Mouse (Mus musculus) CH12.LX (cell line): ENCODE results near the gene Denr. TPM values are rescaled to one million over a fixed set of nuclear protein-coding genes. Genes with fewer than 3 reads are reported as not detected.

Experiments used
- DNase-seq: peaks from one replicate; pipeline ENCODE4 v3.0.0-alpha.2; 2013; ENCODE audit errors: extremely low read depth
- H3K27ac ChIP-seq: 2 replicates; pipeline ENCODE4 v1.5.1; 2012; ENCODE audit warnings: low read depth, mild to moderate bottlenecking, control low read depth, moderate library complexity; ENCODE audit not compliant: insufficient read depth
- H3K27me3 ChIP-seq: replicated peaks from 2 replicates; pipeline ENCODE3; 2012; ENCODE audit warnings: inconsistent platforms
- H3K36me3 ChIP-seq, 2 experiments: replicated peaks in 1 of 2; 2 replicates each; pipeline versions ENCODE3 to v1.6.1; 2012; ENCODE audit warnings: inconsistent platforms in 1 of 2, low read length in 1 of 2, mild to moderate bottlenecking in 1 of 2, mixed read lengths in 1 of 2, moderate library complexity in 1 of 2; ENCODE audit not compliant: control insufficient read depth in 1 of 2, insufficient read depth in 1 of 2
- H3K4me1 ChIP-seq, 2 experiments: 2 replicates each; pipeline ENCODE4 v1.6.1; 2012; ENCODE audit warnings: inconsistent platforms in 1 of 2, moderate library complexity in 1 of 2; ENCODE audit not compliant: insufficient read depth in 2 of 2, control insufficient read depth in 1 of 2
- H3K4me2 ChIP-seq: 2 replicates; pipeline ENCODE4 v1.6.1; 2012; ENCODE audit warnings: low read depth, mild to moderate bottlenecking, control low read depth; ENCODE audit not compliant: poor library complexity, insufficient read depth, severe bottlenecking
- H3K4me3 ChIP-seq, 3 experiments: fragments of 150-350 bp in 1 of 3; sonication (generic) in 1 of 3; replicated peaks in 1 of 3; 2 replicates each; pipeline versions ENCODE3 to v1.5.1; 2011 to 2012; ENCODE audit warnings: low read depth in 2 of 3, low read length in 2 of 3, mild to moderate bottlenecking in 2 of 3, moderate library complexity in 2 of 3, control low read depth in 1 of 3, improper control_type of control experiment in 1 of 3, inconsistent platforms in 1 of 3, mixed read lengths in 1 of 3; ENCODE audit not compliant: poor library complexity in 1 of 3
- H3K79me2 ChIP-seq: replicated peaks from 2 replicates; pipeline ENCODE4 v1.6.1; 2012; ENCODE audit warnings: mild to moderate bottlenecking, moderate library complexity; ENCODE audit not compliant: control insufficient read depth, poor library complexity, insufficient read depth, severe bottlenecking; ENCODE audit errors: extremely low read depth
- H3K9ac ChIP-seq: 2 replicates; pipeline ENCODE4 v1.6.1; 2012; ENCODE audit warnings: low read depth, mild to moderate bottlenecking, control low read depth, moderate library complexity; ENCODE audit not compliant: insufficient read depth
- H3K9me3 ChIP-seq: replicated peaks from 2 replicates; pipeline ENCODE3; 2012; ENCODE audit warnings: low read length, inconsistent platforms, mixed read lengths
- BHLHE40 ChIP-seq: IDR thresholded peaks from 2 replicates; pipeline ENCODE4 v1.6.1; 2011; ENCODE audit warnings: mild to moderate bottlenecking, low read depth, low read length, improper control_type of control experiment
- CTCF ChIP-seq, 2 experiments: IDR thresholded peaks in 1 of 2; conservative IDR thresholded peaks in 1 of 2; 2 replicates each; pipeline ENCODE4 v1.5.1; 2011 to 2012; ENCODE audit warnings: low read depth in 2 of 2, low read length in 2 of 2, improper control_type of control experiment in 1 of 2, inconsistent platforms in 1 of 2, mild to moderate bottlenecking in 1 of 2, moderate library complexity in 1 of 2
- ELF1 ChIP-seq: IDR thresholded peaks from 2 replicates; pipeline ENCODE4 v1.6.1; 2014; ENCODE audit warnings: low read depth, mild to moderate bottlenecking, inconsistent platforms, low read length, improper control_type of control experiment
- MXI1 ChIP-seq: IDR thresholded peaks from 2 replicates; pipeline ENCODE4 v1.6.1; 2011; ENCODE audit warnings: mild to moderate bottlenecking, low read depth, low read length, improper control_type of control experiment
- MYC ChIP-seq: IDR thresholded peaks from 2 replicates; pipeline ENCODE4 v1.6.1; 2011; ENCODE audit warnings: low read depth, mild to moderate bottlenecking, improper control_type of control experiment, low read length
- NRF1 ChIP-seq: IDR thresholded peaks from 2 replicates; pipeline ENCODE4 v1.6.1; 2014; ENCODE audit warnings: low read depth, mild to moderate bottlenecking, inconsistent platforms, low read length, improper control_type of control experiment, moderate library complexity
- POLR2A ChIP-seq: IDR thresholded peaks from 2 replicates; pipeline ENCODE4 v1.6.1; 2011; ENCODE audit warnings: low read depth, mild to moderate bottlenecking, improper control_type of control experiment, low read length
- RAD21 ChIP-seq: IDR thresholded peaks from 2 replicates; pipeline ENCODE4 v1.6.1; 2011; ENCODE audit warnings: low read depth, mild to moderate bottlenecking, low read length, improper control_type of control experiment, moderate library complexity
- SMC3 ChIP-seq: IDR thresholded peaks from 2 replicates; pipeline ENCODE4 v1.6.1; 2011; ENCODE audit warnings: low read depth, low read length, improper control_type of control experiment
- TCF12 ChIP-seq: IDR thresholded peaks from 2 replicates; pipeline ENCODE4 v1.6.1; 2014; ENCODE audit warnings: low read depth, mild to moderate bottlenecking, inconsistent platforms, low read length, improper control_type of control experiment
- UBTF ChIP-seq: IDR thresholded peaks from 2 replicates; pipeline ENCODE4 v1.6.1; 2012; ENCODE audit warnings: low read depth, mild to moderate bottlenecking, inconsistent platforms, low read length, improper control_type of control experiment, moderate library complexity
- USF2 ChIP-seq: conservative IDR thresholded peaks from 2 replicates; pipeline ENCODE4 v1.6.1; 2011; ENCODE audit warnings: low read depth, low read length, improper control_type of control experiment
- ZC3H11A ChIP-seq: IDR thresholded peaks from 2 replicates; pipeline ENCODE4 v1.6.1; 2012; ENCODE audit warnings: low read depth, mild to moderate bottlenecking, inconsistent platforms, low read length, improper control_type of control experiment
- ZMIZ1 ChIP-seq: IDR thresholded peaks from 2 replicates; pipeline ENCODE4 v1.6.1; 2012; ENCODE audit warnings: low read depth, mild to moderate bottlenecking, inconsistent platforms, low read length, improper control_type of control experiment
- ZNF384 ChIP-seq: IDR thresholded peaks from 2 replicates; pipeline ENCODE4 v1.6.1; 2012; ENCODE audit warnings: low read depth, low read length, improper control_type of control experiment, inconsistent platforms
- dilution Hi-C: fragments of 300-500 bp; cut with MboI; formaldehyde crosslinking; loops from 2 replicates; pipeline ENCODE4 v1.14.3; 2020; ENCODE audit warnings: low sequenced_read_pairs; ENCODE audit not compliant: extremely low pct_unique_long_range_greater_than_20kb, extremely low pct_ligation_motif_present
- in situ Hi-C: fragments of 300-500 bp; cut with MboI; formaldehyde crosslinking; loops from 3 replicates; pipeline ENCODE4 v1.14.3; 2019; ENCODE audit warnings: low sequenced_read_pairs, low pct_ligation_motif_present, low pct_unique_long_range_greater_than_20kb, mixed read lengths
- polyA plus RNA-seq: library from polyadenylated mRNA; unstranded; fragments of >175 nt; gene quantifications from 2 replicates; pipeline ENCODE4 v1.2.1, GENCODE M21; 2012; ENCODE audit warnings: low read depth; ENCODE audit not compliant: insufficient read length
- total RNA-seq, 2 experiments: library from RNA; depleted of rRNA; stranded (reverse); fragments of 300-350 nt in 1 of 2; fragments of >200 nt in 1 of 2; gene quantifications; 2 replicates each; pipeline ENCODE4 v1.2.3; 2012 to 2014

Gene Denr
- total and polyA plus RNA-seq, 3 experiments = 80.9 to 423 (median 128) TPM

DNA sequence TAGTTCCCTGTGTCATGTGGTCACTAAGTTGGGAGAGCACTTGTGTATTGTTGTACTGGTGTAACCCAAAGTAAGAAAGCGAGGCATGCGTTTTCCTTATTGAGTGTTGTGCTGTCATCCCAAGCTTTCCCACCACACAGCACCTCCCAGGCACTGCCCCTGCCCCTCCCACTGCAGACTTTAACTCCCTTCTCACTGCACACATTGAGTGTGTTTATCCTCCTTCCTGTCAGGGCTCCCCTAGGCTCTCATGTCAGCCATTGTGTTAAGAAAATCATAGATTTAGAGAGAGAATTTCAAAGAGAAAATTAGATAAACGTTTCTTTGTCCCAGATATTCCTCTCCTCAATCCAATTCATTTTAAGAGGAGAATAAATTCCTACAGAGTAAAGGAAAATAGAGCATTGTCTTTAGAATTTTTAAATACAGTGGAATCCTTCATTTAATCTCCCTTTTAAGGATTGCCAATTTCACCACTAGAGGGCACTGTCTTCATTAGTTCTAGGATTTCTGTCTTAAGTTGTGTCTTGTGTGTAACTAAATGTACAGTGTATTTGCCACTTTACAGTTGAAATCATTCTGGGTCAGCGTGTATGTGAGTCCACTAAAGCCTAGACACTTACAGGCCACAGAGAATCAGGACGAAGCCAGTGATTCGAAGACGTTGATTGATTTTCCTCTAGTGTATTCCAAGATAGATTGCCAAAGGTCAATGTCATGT, 40.2 kb downstream of the Denr start:
- Histone ChIP-seq H3K4me2 (no peak overlapping the region), H3K4me1 (no peaks in the 10 kb centered on the region), H3K27ac (no peak overlapping the region), H3K9me3 (no peaks in the 10 kb centered on the region), H3K27me3 (no peaks in the 10 kb centered on the region), H3K4me3 (no peak overlapping the region), H3K9ac (no peak overlapping the region), H3K79me2 (no peaks in the 10 kb centered on the region), H3K36me3 (no peaks in the 10 kb centered on the region)
- in situ Hi-C loops = no loop called here
- dilution Hi-C loops = no loop called here
- DNase-seq = peak; percentile 70
- no peak for TF ChIP-seq USF2
- TF ChIP-seq ZC3H11A = peak; percentile 92
- TF ChIP-seq SMC3 = peak; percentile 97
- peak; percentile 50 to 93 for TF ChIP-seq CTCF (conservative IDR thresholded peaks at IDR 0.05 in 1 of 2, IDR thresholded peaks at IDR 0.05 in 1 of 2; ENCODE audit: low read depth in 2 of 2, low read length in 2 of 2)
- no peak for TF ChIP-seq POLR2A
- peak; percentile 95 for TF ChIP-seq RAD21
- TF ChIP-seq, all 38 proteins: peak for 4

DNA sequence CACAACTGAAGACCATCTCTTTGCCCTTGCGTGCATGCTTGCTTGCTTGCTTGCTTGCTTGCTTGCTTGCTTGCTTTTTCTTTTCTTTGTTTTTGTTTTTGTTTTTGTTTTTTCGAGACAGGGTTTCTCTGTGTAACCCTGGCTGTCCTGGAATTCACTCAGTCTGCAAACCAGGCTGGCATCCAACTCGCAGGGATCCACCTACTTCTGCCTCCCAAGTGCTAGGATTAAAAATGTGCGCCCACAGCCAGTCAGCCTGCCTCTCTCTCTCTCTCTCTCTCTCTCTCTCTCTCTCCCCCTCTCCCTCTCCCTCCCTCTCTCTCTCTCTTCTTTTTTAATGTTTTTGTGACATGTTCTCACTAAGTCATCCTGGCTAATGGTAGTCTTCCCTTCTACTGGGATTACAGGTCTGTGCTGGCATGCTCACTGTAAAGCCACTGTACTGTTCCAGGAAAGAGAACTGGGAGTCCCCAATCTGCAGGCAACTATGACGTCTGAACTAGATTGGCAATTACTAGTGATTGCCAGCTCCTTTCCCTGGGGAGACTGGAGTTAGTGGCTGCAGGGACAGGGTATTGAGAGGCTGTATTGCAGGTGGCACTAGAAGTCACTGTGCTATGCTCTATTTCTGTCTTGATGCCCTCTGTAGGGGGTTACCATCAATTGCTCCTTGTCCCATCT, 45.5 kb downstream of the Denr start:
- TF ChIP-seq UBTF = no peak
- no peak for TF ChIP-seq MXI1
- no peak for TF ChIP-seq ELF1
- TF ChIP-seq USF2 = no peak
- no peak for TF ChIP-seq TCF12
- no peak for TF ChIP-seq MYC
- no peak for TF ChIP-seq CTCF (conservative IDR thresholded peaks at IDR 0.05 in 1 of 2, IDR thresholded peaks at IDR 0.05 in 1 of 2; ENCODE audit: low read depth in 2 of 2, low read length in 2 of 2)
- no peak for TF ChIP-seq NRF1
- no peak for TF ChIP-seq ZMIZ1
- TF ChIP-seq BHLHE40 = no peak
- TF ChIP-seq ZNF384 = no peak
- DNase-seq = no peak
- Histone ChIP-seq H3K9ac (no peak overlapping the region), H3K9me3 (no peaks in the 10 kb centered on the region), H3K4me3 (no peak overlapping the region), H3K27me3 (no peaks in the 10 kb centered on the region), H3K4me1 (peaks cover 0 to 5% of the 10 kb centered on the region in 2 experiments; a peak in 2 of 4 replicates), H3K27ac (no peak overlapping the region), H3K36me3 (peaks cover 0 to 2% of the 10 kb centered on the region in 2 experiments), H3K79me2 (no peaks in the 10 kb centered on the region), H3K4me2 (no peak overlapping the region)
- dilution Hi-C loops (no loop called here), in situ Hi-C loops (loop anchor here (5.0 to 10.0 kb wide), 2 partner anchors 40 to 132 kb away; no protein-coding TSS in a partner anchor)
